Mouse (Mus musculus) forebrain, embryonic 11.5 days (tissue): Measurements from ENCODE around the gene 1700025B11Rik. TPM values are rescaled to one million over a fixed set of nuclear protein-coding genes. Genes with fewer than 3 reads are reported as not detected.

ENCODE experiments used
- ATAC-seq: fragments of 200-750 bp; cut with Nextera tagmentation; replicated peaks from 2 replicates; pipeline ENCODE4 v1.8.0; 2017; ENCODE audit warnings: moderate TSS enrichment; ENCODE audit not compliant: low FRiP score
- DNase-seq: peaks from one replicate; pipeline ENCODE4 v3.0.0-alpha.2; 2017; ENCODE audit warnings: low spot score
- H3K27ac ChIP-seq: fragments of 300-500 bp; sonication (generic); 2 replicates; pipeline ENCODE4 v1.5.1; 2014; ENCODE audit warnings: low read depth, low read length
- H3K27me3 ChIP-seq: fragments of 300-500 bp; sonication (generic); 2 replicates; pipeline ENCODE4 v1.6.1; 2014; ENCODE audit warnings: mild to moderate bottlenecking, low read length, mixed read lengths; ENCODE audit not compliant: control insufficient read depth, insufficient read depth
- H3K36me3 ChIP-seq: fragments of 300-500 bp; sonication (generic); 2 replicates; pipeline ENCODE4 v1.6.1; 2014; ENCODE audit warnings: mild to moderate bottlenecking, low read length, moderate library complexity, mixed read lengths; ENCODE audit not compliant: control insufficient read depth, insufficient read depth
- H3K4me1 ChIP-seq: fragments of 300-500 bp; sonication (generic); replicated peaks from 2 replicates; pipeline ENCODE4 v1.6.1; 2014; ENCODE audit warnings: low read length, mixed read lengths; ENCODE audit not compliant: control insufficient read depth, insufficient read depth
- H3K4me2 ChIP-seq: fragments of 300-500 bp; sonication (generic); 2 replicates; pipeline ENCODE4 v1.6.1; 2014; ENCODE audit warnings: low read depth, mild to moderate bottlenecking, low read length, moderate library complexity, mixed read lengths; ENCODE audit not compliant: severe bottlenecking
- H3K4me3 ChIP-seq: fragments of 300-500 bp; sonication (generic); 2 replicates; pipeline ENCODE4 v1.5.1; 2014; ENCODE audit warnings: low read depth, low read length
- H3K9ac ChIP-seq: fragments of 300-500 bp; sonication (generic); 2 replicates; pipeline ENCODE4 v1.6.1; 2014; ENCODE audit warnings: low read length
- H3K9me3 ChIP-seq: fragments of 300-500 bp; sonication (generic); 2 replicates; pipeline ENCODE4 v1.6.1; 2016; ENCODE audit warnings: low read length, mixed read lengths; ENCODE audit not compliant: control insufficient read depth
- whole genome bisulfite sequencing: fragments of 180-500 bp; shearing (Covaris S2); extraction: QIAGEN DNeasy Blood & Tissue Kit; methylation state at CpG from one replicate; pipeline ENCODE4 v1.1.7; 2014; 5-methylcytosine and 5-hydroxymethylcytosine counted together
- polyA plus RNA-seq: library from polyadenylated mRNA; unstranded; fragments of >200 nt; fragmentation: Nextera tagmentation; extraction: Ambion mirVana; gene quantifications from 2 replicates; pipeline ENCODE4 v1.2.1, GENCODE M21; 2014

1700025B11Rik gene
- polyA plus RNA-seq, result not detected in 2 replicates

DNA sequence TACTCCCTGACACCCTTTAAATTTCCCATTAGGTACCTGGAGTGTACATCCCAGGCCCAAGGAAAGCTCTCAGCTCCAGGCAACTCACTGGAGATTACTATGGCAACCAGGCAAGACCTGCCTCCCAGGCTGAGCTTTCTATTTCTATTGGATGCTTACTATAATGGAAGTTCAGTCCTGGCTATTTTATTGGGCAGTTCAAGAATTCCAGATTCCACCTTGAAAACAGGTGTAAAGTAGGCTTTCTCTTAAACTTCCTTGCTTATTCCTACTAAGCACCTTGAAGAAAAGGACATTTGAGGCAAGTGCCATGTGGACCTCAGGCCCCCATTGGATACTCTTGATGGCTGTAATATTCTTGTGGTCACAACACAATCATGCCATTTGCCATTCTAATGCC, at the start of gene 1700025B11Rik:
Gene 1700025B11Rik (minus strand): TSS at position 101 of the 400 bp plus-strand sequence.
- ATAC-seq (no peak), DNase-seq (no peak)
- Histone ChIP-seq H3K27ac (no peak within 1 kb of the TSS), H3K9me3 (no peaks in the 10 kb centered on the region), H3K4me1 (no peaks in the 10 kb centered on the region), H3K36me3 (no peaks in the 10 kb centered on the region), H3K9ac (no peak within 1 kb of the TSS), H3K4me3 (no peak within 1 kb of the TSS), H3K4me2 (no peak within 1 kb of the TSS), H3K27me3 (no peaks in the 10 kb centered on the region)

- H3K4me1 ChIP-seq, result no peaks in the 10 kb centered on the region
- ATAC-seq (no peak), DNase-seq (no peak)
- H3K4me3 ChIP-seq, result no peak overlapping the region
- no peaks in the 10 kb centered on the region for H3K9me3 ChIP-seq
- WGBS, result 88% methylated on average over 3 of the region's 3 CpGs
- H3K27me3 ChIP-seq, result no peaks in the 10 kb centered on the region
- no peak overlapping the region for H3K9ac ChIP-seq
- H3K36me3 ChIP-seq, result no peaks in the 10 kb centered on the region
- no peak overlapping the region for H3K4me2 ChIP-seq
- no peak overlapping the region for H3K27ac ChIP-seq
These were observed 44.4 kb upstream of the 1700025B11Rik start for GRCm38 (mm10) chr15:77606069-77606468.

DNA sequence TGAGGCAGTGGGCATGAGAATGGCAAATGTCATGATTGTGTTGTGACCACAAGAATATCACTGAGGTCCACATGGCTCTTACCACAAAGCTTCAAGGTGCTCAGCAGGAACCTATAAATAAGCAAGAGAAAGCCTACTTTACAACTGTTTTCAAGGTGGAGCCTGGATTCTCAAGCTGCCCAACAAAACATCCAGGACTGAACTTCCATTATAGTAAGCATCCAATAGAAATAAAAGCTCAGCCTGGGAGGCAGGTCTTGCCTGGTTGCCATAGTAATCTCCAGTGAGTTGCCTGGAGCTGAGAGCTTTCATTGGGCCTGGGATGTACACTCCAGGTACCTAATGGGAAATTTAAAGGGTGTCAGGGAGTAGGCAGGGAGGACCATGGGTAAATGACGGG, 37.3 kb upstream of the 1700025B11Rik start, which contains the start of gene Gm36245:
Gene Gm36245 (plus strand): TSS at position 301 of the 400 bp plus-strand sequence.
- Histone ChIP-seq H3K36me3 (no peaks in the 10 kb centered on the region), H3K9ac (no peak within 1 kb of the TSS), H3K27ac (no peak within 1 kb of the TSS), H3K4me2 (no peak within 1 kb of the TSS), H3K27me3 (no peaks in the 10 kb centered on the region), H3K4me3 (no peak within 1 kb of the TSS), H3K4me1 (no peaks in the 10 kb centered on the region), H3K9me3 (no peaks in the 10 kb centered on the region)
- ATAC-seq (no peak), DNase-seq (no peak)
- WGBS, result 86% methylated on average over 1 of the region's 1 CpGs

DNA sequence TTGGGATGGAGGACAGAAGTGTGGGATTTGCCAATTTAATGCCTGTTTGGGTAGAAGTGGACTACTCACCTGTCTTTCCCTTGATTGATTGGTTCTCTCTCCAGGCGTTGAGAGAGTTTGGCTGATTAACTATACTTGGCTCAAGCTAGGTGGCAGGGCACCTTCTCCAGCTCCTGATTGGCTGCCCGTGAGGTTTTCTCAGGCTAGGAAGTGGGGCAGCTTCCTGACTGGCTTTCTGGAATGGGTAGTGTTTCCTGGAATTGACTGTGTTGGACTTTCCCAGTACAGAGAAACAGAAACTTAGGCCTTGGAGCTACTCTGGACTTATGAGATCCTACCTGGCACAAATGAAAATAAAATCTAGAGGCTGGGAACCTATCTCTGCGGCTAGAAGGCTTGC, 36.7 kb upstream of the 1700025B11Rik start:
- Histone ChIP-seq H3K4me2 (no peak overlapping the region), H3K27ac (no peak overlapping the region), H3K27me3 (no peaks in the 10 kb centered on the region), H3K9ac (no peak overlapping the region), H3K4me1 (no peaks in the 10 kb centered on the region), H3K36me3 (no peaks in the 10 kb centered on the region), H3K9me3 (no peaks in the 10 kb centered on the region), H3K4me3 (no peak overlapping the region)
- DNase-seq, result no peak
- no peak for ATAC-seq
- 77% methylated on average over 3 of the region's 3 CpGs for WGBS

GRCm38 (mm10) chr15:77595961-77596360, 34.3 kb upstream of the 1700025B11Rik start, which contains the start of gene Apol10b:
TSS of gene Apol10b (minus strand) at chr15:77596125.
- Histone ChIP-seq H3K36me3 (no peaks in the 10 kb centered on the region), H3K4me1 (no peaks in the 10 kb centered on the region), H3K27me3 (no peaks in the 10 kb centered on the region), H3K9me3 (no peaks in the 10 kb centered on the region), H3K9ac (no peak within 1 kb of the TSS), H3K4me2 (no peak within 1 kb of the TSS), H3K27ac (no peak within 1 kb of the TSS), H3K4me3 (no peak within 1 kb of the TSS)
- no peak for ATAC-seq
- DNase-seq, result no peak
- 70% methylated on average over 5 of the region's 5 CpGs for WGBS

DNA sequence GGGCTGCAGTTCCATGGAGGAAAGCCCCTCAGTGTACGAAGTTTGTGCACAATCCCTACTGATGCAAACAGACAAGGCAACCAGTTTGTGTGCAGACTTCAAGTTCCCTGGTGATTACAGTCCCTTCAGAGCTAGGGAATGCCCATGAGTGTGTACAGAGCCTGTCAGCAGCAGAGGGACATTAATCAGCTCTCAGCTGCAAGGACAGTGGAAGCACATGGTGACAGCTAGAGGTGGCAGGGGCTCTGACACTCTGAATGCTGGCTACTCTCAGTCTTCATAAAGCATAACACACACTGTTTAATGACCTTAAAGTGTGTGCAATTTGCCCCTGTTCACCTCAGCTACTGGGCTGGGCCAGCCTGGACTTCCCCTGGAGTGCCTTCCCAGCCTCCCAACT, 31.9 kb upstream of the 1700025B11Rik start:
- H3K4me2 ChIP-seq, result no peak overlapping the region
- H3K9ac ChIP-seq, result no peak overlapping the region
- H3K4me1 ChIP-seq, result no peaks in the 10 kb centered on the region
- H3K36me3 ChIP-seq, result no peaks in the 10 kb centered on the region
- WGBS, result 70% methylated on average over 1 of the region's 1 CpGs
- no peaks in the 10 kb centered on the region for H3K27me3 ChIP-seq
- H3K4me3 ChIP-seq, result no peak overlapping the region
- ATAC-seq, result no peak
- no peak overlapping the region for H3K27ac ChIP-seq
- no peak for DNase-seq
- H3K9me3 ChIP-seq, result no peaks in the 10 kb centered on the region

DNA sequence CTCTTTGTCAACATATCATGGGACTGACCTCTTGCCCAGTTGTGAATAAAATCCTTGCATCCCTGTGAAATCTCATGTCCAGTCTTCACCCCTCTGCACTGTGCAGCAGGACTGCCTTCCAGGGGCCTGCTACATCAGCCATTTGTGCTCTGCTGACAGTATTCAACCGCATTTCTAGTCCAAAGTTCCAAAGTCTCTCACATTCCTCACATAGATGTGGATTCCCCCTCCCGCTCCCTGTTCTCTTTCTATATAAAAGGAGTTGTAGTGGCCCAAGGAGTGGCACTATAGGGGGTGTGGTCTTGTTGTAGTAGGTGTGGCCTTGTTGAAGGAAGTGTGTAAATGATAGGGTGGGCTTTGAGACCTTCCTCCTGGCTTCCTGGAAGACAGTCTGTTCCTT, 29.2 kb upstream of the 1700025B11Rik start:
- 79% methylated on average over 2 of the region's 2 CpGs for WGBS
- Histone ChIP-seq H3K9ac (no peak overlapping the region), H3K27me3 (no peaks in the 10 kb centered on the region), H3K9me3 (no peaks in the 10 kb centered on the region), H3K27ac (no peak overlapping the region), H3K4me3 (no peak overlapping the region), H3K4me2 (no peak overlapping the region), H3K4me1 (no peaks in the 10 kb centered on the region), H3K36me3 (no peaks in the 10 kb centered on the region)
- DNase-seq, result no peak
- ATAC-seq, result no peak

DNA sequence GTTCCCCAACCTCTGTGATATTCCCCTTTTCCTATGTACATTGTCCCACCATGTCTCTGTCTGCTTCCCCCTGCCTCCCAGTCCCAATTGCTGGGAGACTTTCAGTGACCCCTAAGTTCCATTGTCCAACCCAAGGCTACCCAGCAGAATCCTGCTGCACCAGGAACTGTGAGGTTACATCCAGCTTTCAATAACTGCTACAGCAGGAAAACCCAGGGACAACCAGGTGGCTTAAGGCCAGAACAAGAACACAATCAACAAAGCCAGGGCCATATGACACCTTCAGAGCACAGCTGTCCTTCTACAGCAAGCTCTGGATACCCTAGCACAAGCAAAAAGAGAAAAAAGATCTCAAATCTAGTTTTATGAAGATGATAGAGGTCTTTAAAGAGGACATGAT, 27.3 kb upstream of the 1700025B11Rik start:
- no peak for DNase-seq
- Histone ChIP-seq H3K27me3 (no peaks in the 10 kb centered on the region), H3K4me3 (no peak overlapping the region), H3K9me3 (no peaks in the 10 kb centered on the region), H3K36me3 (no peaks in the 10 kb centered on the region), H3K9ac (no peak overlapping the region), H3K4me1 (no peaks in the 10 kb centered on the region), H3K4me2 (no peak overlapping the region), H3K27ac (no peak overlapping the region)
- no peak for ATAC-seq

DNA sequence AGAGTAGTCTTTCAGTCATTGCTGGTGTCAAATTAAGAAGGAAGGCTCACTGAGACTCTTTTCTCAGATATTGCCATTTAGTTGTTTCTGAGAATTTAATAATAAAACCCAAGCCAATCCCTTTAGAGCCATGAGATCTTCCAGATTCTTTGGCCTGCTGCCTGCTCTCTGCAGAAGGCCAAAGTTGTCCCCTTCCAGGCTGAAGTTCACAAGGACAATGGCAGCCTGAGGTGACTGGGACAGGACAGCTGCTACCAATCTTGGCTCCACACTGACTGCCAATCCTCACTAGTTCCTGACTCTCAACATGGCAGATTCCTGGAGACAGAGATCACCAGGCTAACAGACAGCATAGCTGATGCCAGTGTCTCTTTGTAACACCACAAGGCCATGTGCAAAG, 25.3 kb upstream of the 1700025B11Rik start:
- H3K4me2 ChIP-seq, result no peak overlapping the region
- H3K4me1 ChIP-seq, result no peaks in the 10 kb centered on the region
- H3K27ac ChIP-seq, result no peak overlapping the region
- H3K27me3 ChIP-seq, result no peaks in the 10 kb centered on the region
- ATAC-seq (no peak), DNase-seq (no peak)
- no peak overlapping the region for H3K9ac ChIP-seq
- H3K36me3 ChIP-seq, result no peaks in the 10 kb centered on the region
- H3K9me3 ChIP-seq, result no peaks in the 10 kb centered on the region
- H3K4me3 ChIP-seq, result no peak overlapping the region
